ENCODE assay signal across 9 mouse cellular contexts in genomic region chr1:151345863-151346195, GRCm38 (mm10). TPM values are rescaled to one million over a fixed set of nuclear protein-coding genes. Genes with fewer than 3 reads are reported as not detected.
DNase-seq lines count a peak whose midpoint lies in the region; ATAC-seq and TF ChIP-seq lines count a peak whose summit lies in the region.
"Had no signal": no experiment of that assay in that cellular context is flagged by ENCODE, and none has a peak within 500 bp of the region (broad histone marks: within the 10 kb centered on the region; RNA-seq: fewer than 3 reads in every experiment).

No protein-coding gene starts in this region.

- 0 out of 2 replicates have a peak, but pooled peaks cover 2% of the 10 kb centered on the region for H3K36me3 ChIP-seq in heart, embryonic 11.5 days (ENCODE audit: control insufficient read depth, insufficient read depth, low read length)
- peaks cover 14% of the 10 kb centered on the region for H3K36me3 ChIP-seq in E14TG2a.4 (ENCODE audit: insufficient read depth, low read length)
- H3K36me3 ChIP-seq in forebrain, embryonic 13.5 days (ENCODE audit: poor library complexity, severe bottlenecking): peaks cover 13% of the 10 kb centered on the region
- H3K36me3 ChIP-seq in liver, embryonic 14.5 days (replicated peaks; ENCODE audit: control insufficient read depth, insufficient read depth, low read depth): peaks cover 11% of the 10 kb centered on the region

- no peak for ATAC-seq in heart, embryonic 11.5 days (replicated peaks; ENCODE audit: insufficient number of reproducible peaks, low FRiP score, low TSS enrichment)
- no peak for ATAC-seq in forebrain, embryonic 13.5 days
- ATAC-seq in liver, embryonic 14.5 days (ENCODE audit: insufficient read depth): no peak

- peak overlapping the region; percentile 95; the same call in 1 of the 2 replicates for H3K27ac ChIP-seq in heart, embryonic 11.5 days (ENCODE audit: low read depth, low read length)
- no peak overlapping the region for H3K27ac ChIP-seq in forebrain, embryonic 13.5 days
- H3K27ac ChIP-seq in liver, embryonic 14.5 days: peak overlapping the region; percentile 86

- H3K27me3 ChIP-seq in heart, embryonic 11.5 days (ENCODE audit: control insufficient read depth, insufficient read depth, low read length): no peaks in the 10 kb centered on the region
- H3K27me3 ChIP-seq in E14TG2a.4 (ENCODE audit: insufficient read depth, low read length): no peaks in the 10 kb centered on the region
- no peaks in the 10 kb centered on the region for H3K27me3 ChIP-seq in forebrain, embryonic 13.5 days
- H3K27me3 ChIP-seq in liver, embryonic 14.5 days (ENCODE audit: control insufficient read depth, insufficient read depth, low read length): no peaks in the 10 kb centered on the region
- H3K27me3 ChIP-seq: Patski had no signal

- peak overlapping the region; percentile 83 for H3K4me2 ChIP-seq in heart, embryonic 11.5 days
- H3K4me2 ChIP-seq in forebrain, embryonic 13.5 days: peak overlapping the region; percentile 67
- H3K4me2 ChIP-seq in liver, embryonic 14.5 days (ENCODE audit: low read depth): peak overlapping the region; percentile 99

- H3K4me1 ChIP-seq in heart, embryonic 11.5 days (ENCODE audit: control insufficient read depth, insufficient read depth, low read length): peaks cover 30% of the 10 kb centered on the region
- peaks cover 47% of the 10 kb centered on the region for H3K4me1 ChIP-seq in E14TG2a.4 (replicated peaks; ENCODE audit: low read depth, low read length)
- H3K4me1 ChIP-seq in forebrain, embryonic 13.5 days: peaks cover 42% of the 10 kb centered on the region
- H3K4me1 ChIP-seq in liver, embryonic 14.5 days (replicated peaks; ENCODE audit: control insufficient read depth in 2 of 2, insufficient read depth in 2 of 2, low read length in 1 of 2): peaks cover 20 to 30% of the 10 kb centered on the region in 2 experiments

- H3K9ac ChIP-seq in heart, embryonic 11.5 days (ENCODE audit: low read depth, low read length): peak overlapping the region; percentile 99
- H3K9ac ChIP-seq in forebrain, embryonic 13.5 days: peak overlapping the region; percentile 95
- peak overlapping the region; percentile 88 for H3K9ac ChIP-seq in liver, embryonic 14.5 days (replicated peaks)

- no peaks in the 10 kb centered on the region for H3K9me3 ChIP-seq in heart, embryonic 11.5 days (replicated peaks; ENCODE audit: control insufficient read depth, low read length)
- H3K9me3 ChIP-seq in E14TG2a.4 (ENCODE audit: low read length): no peaks in the 10 kb centered on the region
- H3K9me3 ChIP-seq in forebrain, embryonic 13.5 days (replicated peaks): no peaks in the 10 kb centered on the region
- no peaks in the 10 kb centered on the region for H3K9me3 ChIP-seq in liver, embryonic 14.5 days (ENCODE audit: control insufficient read depth, low read length)

- H3K4me3 ChIP-seq in heart, embryonic 11.5 days (ENCODE audit: low read depth, low read length): peak overlapping the region; percentile 97
- H3K4me3 ChIP-seq in E14TG2a.4 (replicated peaks; ENCODE audit: low read length): peak overlapping the region; percentile 88
- peak overlapping the region; percentile 87 for H3K4me3 ChIP-seq in forebrain, embryonic 13.5 days
- H3K4me3 ChIP-seq in liver, embryonic 14.5 days (ENCODE audit: insufficient read depth in 1 of 2, low read depth in 2 of 2, low read length in 2 of 2): peak overlapping the region; percentile 75 to 90

- no peak for TF ChIP-seq CTCF in E14TG2a.4 (conservative IDR thresholded peaks at IDR 0.05; ENCODE audit: low read length)
- no peak for TF ChIP-seq CTCF in liver, embryonic 14.5 days (IDR thresholded peaks at IDR 0.05; ENCODE audit: low read depth)

- TF ChIP-seq EP300 in liver, embryonic 14.5 days (IDR thresholded peaks at IDR 0.05; ENCODE audit: low read depth): no peak

- DNase-seq in heart, postnatal 4 days: no peak
- no peak for DNase-seq in liver, embryonic 14.5 days (ENCODE audit: low read depth in 3 of 3, low spot score in 3 of 3)
- DNase-seq in layer of hippocampus, adult 11-12 months (ENCODE audit: low spot score): no peak
- DNase-seq in embryo, embryonic 10 days (ENCODE audit: low spot score): no peak
- no peak for DNase-seq in right cerebral cortex, postnatal 25 days

RNA-seq across cellular contexts. Expression of gene Ivns1abp, which starts 1.6 kb away (rescaled TPM):
- polyA plus RNA-seq in heart, embryonic 11.5 days (2014; fragmentation: Nextera tagmentation; extraction: Ambion mirVana): 228 and 296 TPM in 2 replicates
- total RNA-seq in heart, postnatal 4 days (2021): 100 to 1,000 TPM; 286 to 289 TPM
- 364 and 394 TPM in 2 replicates for polyA plus RNA-seq in forebrain, embryonic 13.5 days (2015; fragmentation: Nextera tagmentation; extraction: Ambion mirVana)
- 47.4 and 57.0 TPM in 2 replicates for polyA plus RNA-seq in liver, embryonic 14.5 days (2012; rRNA removed)
- polyA plus RNA-seq in liver, embryonic 14.5 days (2014; fragmentation: Nextera tagmentation; extraction: Ambion mirVana): 68.6 and 73.3 TPM in 2 replicates
